Mouse (Mus musculus) subcutaneous adipose tissue, adult 2 months (tissue): ENCODE measurements around the gene Dolpp1. TPM values are rescaled to one million over a fixed set of nuclear protein-coding genes. Genes with fewer than 3 reads are reported as not detected.

Experiments used
- polyA plus RNA-seq: library from polyadenylated mRNA; depleted of rRNA; stranded (reverse); fragments of >200 nt; gene quantifications from 2 replicates; pipeline ENCODE4 v1.2.3, GENCODE M21; 2012; ENCODE audit warnings: low replicate concordance; rRNA removed

The Dolpp1 gene
- polyA plus RNA-seq, result 53.2 and 65.5 TPM in 2 replicates

DNA sequence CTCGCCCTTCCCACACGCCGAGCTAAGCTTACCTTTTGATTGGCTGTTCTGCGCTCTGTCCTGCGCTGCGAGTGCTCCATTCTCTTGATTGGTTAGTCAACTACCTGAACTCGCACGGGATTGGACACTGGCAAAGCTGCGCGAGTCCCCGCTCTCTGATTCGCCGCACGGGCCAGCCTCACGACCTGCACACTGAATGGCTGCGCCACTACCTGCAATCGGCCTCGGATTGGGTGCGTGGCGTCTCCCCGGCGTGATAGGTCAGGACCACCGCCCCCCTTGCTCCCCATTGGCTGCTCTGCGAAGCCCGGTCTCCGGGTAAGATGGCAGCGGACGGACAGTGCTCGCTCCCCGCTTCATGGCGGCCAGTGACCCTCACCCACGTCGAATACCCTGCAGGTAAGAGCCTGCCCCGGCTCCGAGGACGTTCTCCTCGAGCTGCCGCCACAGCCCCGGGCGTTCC, at the start of gene Dolpp1:
Gene Dolpp1 (plus strand): TSS at position 141 of the 463 bp plus-strand sequence.

DNA sequence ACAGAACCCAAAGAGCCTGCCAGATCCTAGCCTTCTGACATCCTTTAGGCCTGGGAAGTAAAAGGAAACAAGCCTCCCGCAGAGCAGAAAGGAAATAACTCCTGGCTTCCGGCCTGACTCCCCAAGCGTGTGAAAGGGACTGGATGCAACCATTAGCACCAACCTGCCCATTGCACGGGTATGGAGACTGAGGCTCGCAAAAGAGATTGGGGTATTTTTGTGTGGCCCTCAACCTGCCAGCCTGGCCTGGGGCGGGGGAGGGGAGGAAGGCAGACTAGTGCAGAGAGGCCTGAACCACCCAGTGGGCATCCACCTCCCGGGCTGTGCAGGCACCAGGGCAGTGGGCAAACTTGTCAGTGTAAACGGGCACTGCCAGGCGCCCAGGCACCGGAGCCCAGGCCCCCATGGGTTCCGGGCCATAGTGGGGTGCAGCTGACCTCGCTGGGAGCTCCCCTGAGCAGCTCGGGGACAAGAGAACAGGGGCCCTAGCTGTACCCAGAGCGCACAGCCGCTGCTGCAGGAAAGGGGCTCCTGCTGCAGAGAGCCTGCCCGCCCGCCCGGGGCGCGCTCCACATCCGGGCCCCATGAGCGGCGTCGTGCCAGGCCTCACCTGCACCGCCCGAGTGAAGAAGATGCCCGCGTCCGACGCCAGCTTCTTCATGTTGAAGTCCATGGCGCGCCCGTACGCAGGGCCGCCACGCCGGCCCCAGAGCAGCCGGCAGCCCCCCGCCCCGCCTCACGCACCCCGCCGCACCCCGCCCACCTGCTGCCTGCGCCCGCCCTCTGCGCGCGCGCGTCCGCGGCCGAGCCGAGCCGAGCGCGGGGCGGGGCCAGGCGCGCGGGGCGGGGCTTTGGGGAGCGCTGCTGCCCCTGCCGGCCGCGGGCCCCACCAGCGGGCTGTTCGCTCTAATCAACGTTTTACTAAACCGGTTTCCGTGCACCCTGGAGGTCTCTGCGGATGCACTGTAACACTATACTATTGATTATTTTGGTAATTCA, 33.2 kb upstream of the Dolpp1 start, which contains the start of gene Sh3glb2:
Gene Sh3glb2 (minus strand): TSS at position 805 of the 999 bp plus-strand sequence.

DNA sequence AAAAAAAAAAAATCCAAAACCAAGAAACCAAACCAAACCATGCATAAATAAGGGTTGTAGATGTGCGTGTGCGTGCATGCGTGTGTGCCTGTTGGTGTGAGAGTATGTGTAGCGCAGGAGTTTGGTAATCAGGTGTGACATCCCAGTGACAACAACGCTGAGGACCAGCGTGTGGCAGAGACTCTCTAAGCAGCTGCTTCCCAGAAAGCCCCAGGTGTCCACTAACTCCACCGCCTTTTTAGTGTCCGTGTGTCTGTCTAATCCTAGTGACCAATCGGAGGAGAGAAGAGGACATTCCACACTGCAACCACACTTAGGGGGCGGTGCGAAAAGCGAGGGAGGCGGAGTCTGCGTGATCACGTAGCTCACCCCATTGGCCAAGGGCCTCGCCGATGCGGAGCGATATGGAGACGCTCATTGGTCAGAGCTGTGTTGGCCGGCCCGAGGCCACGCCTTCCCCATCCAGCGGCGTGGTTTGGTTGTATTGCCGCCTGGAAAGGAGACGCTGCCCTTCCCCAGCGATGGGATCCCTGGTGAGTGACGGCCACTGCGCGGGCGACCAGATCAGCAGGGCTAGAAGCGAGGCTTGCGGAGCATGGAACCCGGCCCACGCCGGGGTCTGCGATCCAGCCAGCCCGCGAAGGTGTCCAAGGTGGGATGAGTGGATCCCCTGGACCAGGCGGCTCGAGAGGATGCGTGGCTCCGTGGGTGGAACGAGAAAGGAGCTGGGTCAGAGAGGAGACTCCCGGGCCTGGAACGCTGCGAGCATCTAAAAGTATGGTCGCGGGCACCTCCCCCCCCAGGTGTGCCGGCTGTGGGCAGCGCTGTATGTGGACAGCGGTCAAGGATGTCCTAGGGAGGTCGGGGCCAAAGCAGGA, 28.0 kb upstream of the Dolpp1 start, which contains the start of gene Miga2:
Gene Miga2 (plus strand): TSS at position 461 of the 878 bp plus-strand sequence.

DNA sequence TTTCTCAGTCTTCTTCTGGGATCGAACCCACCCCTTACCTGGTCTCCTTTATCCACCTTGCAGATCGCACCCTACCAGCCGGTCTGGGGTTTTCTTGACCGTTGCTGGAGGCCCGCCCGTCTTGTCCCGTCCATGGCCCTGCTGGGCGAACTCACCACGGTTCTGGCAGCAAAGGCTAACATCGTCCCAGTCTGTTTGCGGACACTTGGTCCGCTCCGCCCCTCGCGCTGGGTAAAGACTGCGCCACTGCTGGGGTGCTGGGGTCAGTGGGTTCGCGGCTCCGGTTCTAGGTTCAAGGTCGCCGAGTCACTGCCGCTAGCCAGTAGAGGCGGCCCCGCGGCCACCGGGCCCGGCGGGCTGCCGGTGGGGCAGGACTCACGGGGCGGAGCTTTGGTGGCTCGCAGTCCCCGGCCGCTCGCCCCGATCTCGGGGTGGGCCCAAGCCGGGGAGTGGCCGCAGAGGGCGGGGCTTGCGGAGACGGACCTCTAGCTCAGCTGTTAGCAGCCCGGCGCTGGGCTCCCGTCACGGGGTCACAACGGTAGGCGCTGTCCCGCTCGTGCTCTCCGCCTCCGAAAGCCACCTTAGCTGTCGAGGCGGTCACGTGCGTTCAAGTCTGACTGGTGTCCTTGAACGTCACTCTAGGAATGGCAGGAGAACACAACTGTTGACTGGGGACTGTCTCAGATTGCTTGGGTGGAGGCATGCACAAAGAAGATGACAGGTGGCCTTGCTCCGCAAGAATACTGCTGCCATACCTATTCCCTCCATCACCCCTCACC, 23.3 kb downstream of the Dolpp1 start, which contains the start of gene Crat:
Gene Crat (minus strand): TSS at position 657 of the 779 bp plus-strand sequence.

DNA sequence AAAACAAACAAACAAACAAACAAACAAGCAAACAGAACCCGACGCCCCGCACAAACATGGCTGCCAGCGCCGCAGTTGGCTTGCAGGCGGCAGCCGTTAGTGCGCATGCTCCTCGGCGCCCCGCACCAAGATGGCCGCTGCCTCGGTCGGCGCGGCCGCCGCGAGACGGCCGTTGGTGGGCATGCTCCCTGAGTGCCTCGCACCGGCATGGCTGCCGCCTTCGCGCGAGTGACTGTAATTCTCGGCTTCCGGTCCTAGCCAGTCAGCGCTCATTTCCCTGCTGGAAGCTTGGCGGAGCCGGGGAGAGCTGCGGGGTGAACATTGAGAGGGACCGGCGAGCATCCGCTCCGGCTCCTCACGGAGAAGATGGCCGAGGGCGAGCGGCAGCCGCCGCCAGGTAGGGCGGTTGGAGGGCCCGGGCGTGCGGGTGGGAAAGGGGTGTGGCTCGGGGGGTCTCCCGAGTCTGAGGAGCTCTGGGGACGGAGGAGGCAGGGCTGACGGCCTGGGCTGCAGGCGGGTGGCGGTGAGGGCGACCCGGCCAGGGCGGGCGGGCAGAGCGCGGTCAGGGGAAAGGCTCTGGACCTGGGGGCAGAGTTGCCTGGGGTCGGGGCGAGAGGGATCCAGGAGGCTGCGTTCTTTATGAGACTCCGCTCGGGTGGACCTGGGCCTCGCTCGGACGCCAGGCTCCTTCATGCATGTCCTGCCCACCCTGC, 24.0 kb downstream of the Dolpp1 start, which contains the start of gene Ptpa:
Gene Ptpa (plus strand): TSS at position 104 of the 713 bp plus-strand sequence.

Other genes with a start within 250 kb of the Dolpp1 start
- gene Endog, start 220.8 kb upstream of the Dolpp1 start, polyA plus RNA-seq, result 41.3 and 50.6 TPM in 2 replicates
- 28.0 and 40.8 TPM in 2 replicates for gene Spout1, start 213.8 kb upstream of the Dolpp1 start, polyA plus RNA-seq
- 32.9 and 33.7 TPM in 2 replicates for gene Kyat1, start 186.4 kb upstream of the Dolpp1 start, polyA plus RNA-seq
- gene Lrrc8a, start 154.5 kb upstream of the Dolpp1 start, polyA plus RNA-seq, result 44.2 and 66.0 TPM in 2 replicates
- gene Gm28035, start 151.7 kb upstream of the Dolpp1 start, polyA plus RNA-seq, result 12.7 and 13.6 TPM in 2 replicates
- gene Phyhd1, start 126.1 kb upstream of the Dolpp1 start, polyA plus RNA-seq, result 59.0 and 102 TPM in 2 replicates
- not detected in 2 replicates for gene Gm28038, start 111.2 kb upstream of the Dolpp1 start, polyA plus RNA-seq
- 58.1 and 113 TPM in 2 replicates for gene Dolk, start 105.9 kb upstream of the Dolpp1 start, polyA plus RNA-seq
- gene Nup188, start 105.9 kb upstream of the Dolpp1 start, polyA plus RNA-seq, result 32.1 and 51.8 TPM in 2 replicates
- gene Sh3glb2, start 32.9 kb upstream of the Dolpp1 start, polyA plus RNA-seq, result 268 and 456 TPM in 2 replicates
- gene Miga2, start 28.0 kb upstream of the Dolpp1 start, polyA plus RNA-seq, result 75.0 and 133 TPM in 2 replicates
- 212 and 378 TPM in 2 replicates for gene Crat, start 23.6 kb downstream of the Dolpp1 start, polyA plus RNA-seq
- gene Ptpa, start 23.8 kb downstream of the Dolpp1 start, polyA plus RNA-seq, result 213 and 291 TPM in 2 replicates
- gene Ier5l, start 82.0 kb downstream of the Dolpp1 start, polyA plus RNA-seq, result 13.4 and 28.6 TPM in 2 replicates
- gene Cstad, start 202.8 kb downstream of the Dolpp1 start, polyA plus RNA-seq, result 0.39 and 2.7 TPM in 2 replicates